Comparison of ENCODE assay signal across 27 mouse cellular contexts in genomic region chr11:116290556-116290955, GRCm38 (mm10). TPM values are rescaled to one million over a fixed set of nuclear protein-coding genes. Genes with fewer than 3 reads are reported as not detected.
DNase-seq lines count a peak whose midpoint lies in the region; ATAC-seq lines count a peak whose summit lies in the region.
"Had no signal": no experiment of that assay in that cellular context is flagged by ENCODE, and none has a peak within 500 bp of the region (broad histone marks: within the 10 kb centered on the region; RNA-seq: fewer than 3 reads in every experiment).

No protein-coding gene starts in this region.

- ATAC-seq in intestine, embryonic 14.5 days (replicated peaks; ENCODE audit: low FRiP score, low TSS enrichment, low read depth), result no peak
- no peak for ATAC-seq in stomach, embryonic 15.5 days (ENCODE audit: insufficient read depth, low FRiP score, low read depth)
- ATAC-seq in midbrain, embryonic 13.5 days, result no peak
- ATAC-seq: activated CD4-positive, CD25-positive, alpha-beta regulatory T cell, adult 4 months; forebrain, postnatal 0 days had no signal

- peaks cover 51% of the 10 kb centered on the region for H3K36me3 ChIP-seq in intestine, embryonic 14.5 days (ENCODE audit: control insufficient read depth, insufficient read depth, low read length)
- peaks cover 21% of the 10 kb centered on the region for H3K36me3 ChIP-seq in stomach, embryonic 15.5 days
- H3K36me3 ChIP-seq in midbrain, embryonic 13.5 days, result peaks cover 83% of the 10 kb centered on the region

- H3K4me1 ChIP-seq in intestine, embryonic 14.5 days (replicated peaks; ENCODE audit: control insufficient read depth, insufficient read depth, low read length), result peaks cover 12% of the 10 kb centered on the region; the same call in 1 of the 2 replicates
- peaks cover 12% of the 10 kb centered on the region; the same call in 1 of the 2 replicates for H3K4me1 ChIP-seq in stomach, embryonic 15.5 days
- no peaks in the 10 kb centered on the region for H3K4me1 ChIP-seq in midbrain, embryonic 13.5 days (replicated peaks)
- H3K4me1 ChIP-seq: embryonic facial prominence, embryonic 12.5 days; neural tube, embryonic 15.5 days had no signal

- H3K9me3 ChIP-seq in intestine, embryonic 14.5 days (ENCODE audit: control insufficient read depth, low read length), result no peaks in the 10 kb centered on the region
- H3K9me3 ChIP-seq in stomach, embryonic 15.5 days, result no peaks in the 10 kb centered on the region
- H3K9me3 ChIP-seq in midbrain, embryonic 13.5 days, result no peaks in the 10 kb centered on the region
- H3K9me3 ChIP-seq: embryonic facial prominence, embryonic 12.5 days; heart, embryonic 13.5 days; hindbrain, embryonic 12.5 days; limb, embryonic 10.5 days; liver, embryonic 15.5 days; midbrain, embryonic 10.5 days; neural tube, embryonic 15.5 days had no signal

- WGBS in intestine, embryonic 14.5 days, result 63% methylated on average over 8 of the region's 8 CpGs
- 55% methylated on average over 8 of the region's 8 CpGs for WGBS in stomach, embryonic 15.5 days
- WGBS in midbrain, embryonic 13.5 days, result 85% methylated on average over 8 of the region's 8 CpGs

- DNase-seq in kidney, postnatal 25 days, result peak; percentile 25 to 54
- no peak for DNase-seq in kidney, adult 8-10 months
- DNase-seq in MN1 (ENCODE audit: low spot score), result peak; percentile 58
- no peak for DNase-seq in intestine, embryonic 14.5 days (ENCODE audit: low spot score)
- DNase-seq in adrenal gland, postnatal 14 days, result no peak
- DNase-seq: adrenal gland, adult 8-10 months; cerebellum, adult 18-20 months; forebrain, postnatal 0 days; gastrocnemius, postnatal 14 days; heart, adult 2 months; liver; thymus, postnatal 14 days had no signal

- H3K27ac ChIP-seq in intestine, embryonic 14.5 days (ENCODE audit: low read depth), result peak overlapping the region; percentile 36; the same call in 1 of the 2 replicates
- peak overlapping the region; percentile 61 for H3K27ac ChIP-seq in stomach, embryonic 15.5 days
- no peak overlapping the region for H3K27ac ChIP-seq in midbrain, embryonic 13.5 days
- H3K27ac ChIP-seq: embryonic facial prominence, embryonic 12.5 days; heart, adult 2 months; heart, embryonic 13.5 days; hindbrain, embryonic 12.5 days; limb, embryonic 10.5 days; liver, embryonic 15.5 days; midbrain, embryonic 10.5 days; neural tube, embryonic 15.5 days had no signal

- no peak overlapping the region for H3K4me3 ChIP-seq in intestine, embryonic 14.5 days (ENCODE audit: low read depth, low read length)
- no peak overlapping the region for H3K4me3 ChIP-seq in stomach, embryonic 15.5 days (replicated peaks)
- no peak overlapping the region for H3K4me3 ChIP-seq in midbrain, embryonic 13.5 days (replicated peaks)
- H3K4me3 ChIP-seq: embryonic facial prominence, embryonic 12.5 days; heart, adult 2 months; heart, embryonic 13.5 days; hindbrain, embryonic 12.5 days; limb, embryonic 10.5 days; liver, embryonic 15.5 days; midbrain, embryonic 10.5 days; neural tube, embryonic 15.5 days had no signal

- no peak overlapping the region for H3K4me2 ChIP-seq in intestine, embryonic 14.5 days (ENCODE audit: low read length)
- no peak overlapping the region for H3K4me2 ChIP-seq in stomach, embryonic 15.5 days
- no peak overlapping the region for H3K4me2 ChIP-seq in midbrain, embryonic 13.5 days (replicated peaks)
- H3K4me2 ChIP-seq: embryonic facial prominence, embryonic 12.5 days; heart, embryonic 13.5 days; hindbrain, embryonic 12.5 days; liver, embryonic 15.5 days; neural tube, embryonic 15.5 days had no signal

- no peak overlapping the region for H3K9ac ChIP-seq in intestine, embryonic 14.5 days (ENCODE audit: low read length)
- no peak overlapping the region for H3K9ac ChIP-seq in stomach, embryonic 15.5 days
- H3K9ac ChIP-seq in midbrain, embryonic 13.5 days (replicated peaks), result no peak overlapping the region
- H3K9ac ChIP-seq: embryonic facial prominence, embryonic 12.5 days; forebrain, postnatal 0 days; heart, embryonic 13.5 days; hindbrain, embryonic 12.5 days; liver, embryonic 15.5 days; neural tube, embryonic 15.5 days had no signal

- H3K27me3 ChIP-seq in intestine, embryonic 14.5 days (replicated peaks; ENCODE audit: control insufficient read depth, insufficient read depth, low read length), result no peaks in the 10 kb centered on the region
- H3K27me3 ChIP-seq in stomach, embryonic 15.5 days (replicated peaks), result no peaks in the 10 kb centered on the region
- H3K27me3 ChIP-seq in midbrain, embryonic 13.5 days, result peaks cover under 1% of the 10 kb centered on the region; the same call in 1 of the 2 replicates

RNA-seq across cellular contexts. Expression of gene Galr2, which starts 9.8 kb away (rescaled TPM):
- polyA plus RNA-seq in intestine, embryonic 14.5 days (2014; fragmentation: Nextera tagmentation; extraction: Ambion mirVana), result 0.11 and 0.15 TPM in 2 replicates
- polyA plus RNA-seq in stomach, embryonic 15.5 days (2015; fragmentation: Nextera tagmentation; extraction: Ambion mirVana), result 0.15 and 0.35 TPM in 2 replicates
- total RNA-seq in adrenal gland, postnatal 14 days (2021), result not detected in 2 replicates
- 0.22 and 0.26 TPM in 2 replicates for polyA plus RNA-seq in midbrain, embryonic 13.5 days (2015; fragmentation: Nextera tagmentation; extraction: Ambion mirVana)
- total RNA-seq: forebrain, postnatal 0 days; heart, adult 2 months; heart, postnatal 25 days; layer of hippocampus, adult 18-20 months; layer of hippocampus, postnatal 14 days; midbrain, postnatal 0 days had no signal
- polyA plus RNA-seq: activated CD4-positive, CD25-positive, alpha-beta regulatory T cell, adult 4 months; forebrain, embryonic 11.5 days; heart, embryonic 13.5 days; liver, embryonic 15.5 days had no signal

RNA-seq across cellular contexts. Expression of gene Exoc7, which starts 16.5 kb away (rescaled TPM):
- polyA plus RNA-seq in intestine, embryonic 14.5 days (2014; fragmentation: Nextera tagmentation; extraction: Ambion mirVana), result 63.8 TPM in 2 replicates
- 52.3 and 52.9 TPM in 2 replicates for polyA plus RNA-seq in stomach, embryonic 15.5 days (2015; fragmentation: Nextera tagmentation; extraction: Ambion mirVana)
- 50.5 and 62.8 TPM in 2 replicates for total RNA-seq in adrenal gland, postnatal 14 days (2021)
- 92.0 and 104 TPM in 2 replicates for polyA plus RNA-seq in midbrain, embryonic 13.5 days (2015; fragmentation: Nextera tagmentation; extraction: Ambion mirVana)

RNA-seq across cellular contexts. Expression of gene Srp68, which starts 16.5 kb away (rescaled TPM):
- polyA plus RNA-seq in intestine, embryonic 14.5 days (2014; fragmentation: Nextera tagmentation; extraction: Ambion mirVana), result 78.1 and 83.2 TPM in 2 replicates
- polyA plus RNA-seq in stomach, embryonic 15.5 days (2015; fragmentation: Nextera tagmentation; extraction: Ambion mirVana), result 89.5 and 101 TPM in 2 replicates
- 63.1 and 70.4 TPM in 2 replicates for total RNA-seq in adrenal gland, postnatal 14 days (2021)
- 63.4 and 68.5 TPM in 2 replicates for polyA plus RNA-seq in midbrain, embryonic 13.5 days (2015; fragmentation: Nextera tagmentation; extraction: Ambion mirVana)

RNA-seq across cellular contexts. Expression of gene Foxj1, which starts 44.6 kb away (rescaled TPM):
- 0.95 and 0.97 TPM in 2 replicates for polyA plus RNA-seq in intestine, embryonic 14.5 days (2014; fragmentation: Nextera tagmentation; extraction: Ambion mirVana)
- polyA plus RNA-seq in stomach, embryonic 15.5 days (2015; fragmentation: Nextera tagmentation; extraction: Ambion mirVana), result 0.97 and 1.1 TPM in 2 replicates
- total RNA-seq in adrenal gland, postnatal 14 days (2021), result 0.23 and 0.30 TPM in 2 replicates
- 6.2 and 12.4 TPM in 2 replicates for polyA plus RNA-seq in midbrain, embryonic 13.5 days (2015; fragmentation: Nextera tagmentation; extraction: Ambion mirVana)
- total RNA-seq: heart, adult 2 months; heart, postnatal 25 days had no signal
- polyA plus RNA-seq: activated CD4-positive, CD25-positive, alpha-beta regulatory T cell, adult 4 months had no signal

RNA-seq across cellular contexts. Expression of gene Evpl, which starts 52.7 kb away (rescaled TPM):
- polyA plus RNA-seq in intestine, embryonic 14.5 days (2014; fragmentation: Nextera tagmentation; extraction: Ambion mirVana), result 3.2 and 3.7 TPM in 2 replicates
- 9.8 and 17.0 TPM in 2 replicates for polyA plus RNA-seq in stomach, embryonic 15.5 days (2015; fragmentation: Nextera tagmentation; extraction: Ambion mirVana)
- total RNA-seq in adrenal gland, postnatal 14 days (2021), result 1.3 and 1.7 TPM in 2 replicates
- 0.28 and 0.30 TPM in 2 replicates for polyA plus RNA-seq in midbrain, embryonic 13.5 days (2015; fragmentation: Nextera tagmentation; extraction: Ambion mirVana)
- polyA plus RNA-seq: activated CD4-positive, CD25-positive, alpha-beta regulatory T cell, adult 4 months had no signal

Comparison
In these comparisons a context has a peak if more than half of its experiments do, and no peak if none do; other contexts are left out.
1. DNase-seq: peak in kidney, postnatal 25 days (2 of 2) and MN1 (single experiment); none in kidney, adult 8-10 months (0 of 2), intestine, embryonic 14.5 days (single experiment) and adrenal gland, postnatal 14 days (single experiment).